Mouse (Mus musculus) heart, adult 2 months (tissue): Measurements from ENCODE around the gene A630076J17Rik.

Experiments
- CTCF ChIP-seq: fragments of 200-600 bp; IDR thresholded peaks from 2 replicates; pipeline ENCODE4 v1.8.1; 2022; ENCODE audit warnings: antibody characterized with exemption, mild to moderate bottlenecking, moderate library complexity
- EP300 ChIP-seq: fragments of 200-500 bp; IDR thresholded peaks from 2 replicates; pipeline ENCODE4 v1.6.1; 2011; ENCODE audit warnings: low read depth, low read length, control low read depth; ENCODE audit not compliant: insufficient read depth

- TF ChIP-seq CTCF (no peak), EP300 (no peak)
These were observed 13.9 kb upstream of the A630076J17Rik start for GRCm38 (mm10) chr3:107216400-107217100.
